Mouse (Mus musculus): ENCODE data around the gene Tmem185b. TPM values are rescaled to one million over a fixed set of nuclear protein-coding genes. Genes with fewer than 3 reads are reported as not detected.

The Tmem185b gene
- total RNA-seq (2014; fragmentation: Nextera tagmentation) (5.7 and 7.7 TPM in 2 replicates), total RNA-seq (2017) (4.8 and 5.4 TPM in 2 replicates)

DNA sequence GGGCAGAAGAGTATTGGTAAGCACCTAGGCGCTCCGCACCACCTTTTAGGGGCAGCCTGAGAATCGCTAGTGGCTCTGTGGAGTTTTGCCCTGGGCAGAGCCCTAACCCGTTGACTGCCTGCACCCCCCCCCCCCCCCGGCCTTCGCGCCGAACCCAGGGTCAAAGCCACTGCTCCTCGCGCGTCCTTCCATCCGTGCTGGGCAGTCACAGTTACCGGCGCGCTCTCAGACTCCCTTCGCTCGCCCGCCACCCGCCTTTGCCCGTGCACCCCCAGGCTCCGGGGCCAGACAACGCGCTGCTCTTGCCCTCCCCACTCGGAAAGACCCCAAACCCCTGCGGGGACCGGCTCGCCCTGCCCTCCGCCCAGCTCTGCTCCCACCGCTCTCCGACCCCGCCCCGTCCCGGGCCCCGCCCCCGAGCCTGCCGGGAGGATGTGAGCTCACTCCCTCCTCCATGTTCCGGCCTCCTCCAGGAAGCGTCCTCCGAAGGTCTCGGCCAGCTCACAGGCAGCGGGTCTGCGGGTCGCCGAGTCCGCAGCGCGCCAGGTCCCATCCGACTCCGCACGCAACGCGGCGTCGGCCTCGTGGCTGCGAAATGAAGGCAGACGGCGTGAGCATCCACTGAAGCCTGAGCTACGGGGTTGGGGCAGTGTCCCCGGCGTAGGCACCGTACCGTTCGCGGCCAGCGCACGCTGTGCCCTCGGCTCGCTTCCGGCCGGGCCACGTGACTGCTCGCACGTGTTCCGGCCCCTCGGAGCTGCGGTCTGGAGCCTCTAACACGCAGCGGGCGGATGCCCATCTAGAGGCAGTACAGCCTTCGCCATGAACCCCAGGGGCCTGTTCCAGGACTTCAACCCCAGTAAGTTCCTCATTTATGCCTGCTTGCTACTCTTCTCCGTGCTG, at the start of gene Tmem185b:
Gene Tmem185b, plus strand, starts transcription at position 472 of the 903 bp plus-strand sequence.
- peak; percentile 86 for ATAC-seq (replicated peaks; ENCODE audit: low FRiP score, low TSS enrichment, poor library complexity, severe bottlenecking)

DNA sequence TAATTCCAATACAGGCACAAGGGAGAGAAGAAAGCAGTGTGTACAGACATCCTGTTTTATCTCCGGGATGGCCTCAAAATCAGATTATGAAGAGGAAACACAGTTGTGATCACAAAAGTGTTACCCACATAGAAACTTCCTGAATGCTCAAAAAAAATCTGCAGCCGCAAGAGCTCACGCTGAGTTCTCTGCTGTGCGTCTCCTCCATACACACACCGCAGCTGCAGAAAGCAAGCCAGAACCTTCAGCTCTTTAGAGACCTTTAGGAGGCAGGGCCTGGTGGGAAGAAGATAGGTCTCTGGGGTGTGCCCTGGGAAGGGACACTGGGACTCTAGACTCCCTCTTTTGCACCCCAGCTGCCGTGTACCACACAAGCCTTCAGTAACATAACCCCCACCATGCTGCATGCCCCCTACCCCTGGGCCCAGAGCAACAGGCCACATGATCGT, 49.0 kb upstream of the Tmem185b start:
- ATAC-seq (replicated peaks; ENCODE audit: low FRiP score, low TSS enrichment, poor library complexity, severe bottlenecking): peak; percentile 53

DNA sequence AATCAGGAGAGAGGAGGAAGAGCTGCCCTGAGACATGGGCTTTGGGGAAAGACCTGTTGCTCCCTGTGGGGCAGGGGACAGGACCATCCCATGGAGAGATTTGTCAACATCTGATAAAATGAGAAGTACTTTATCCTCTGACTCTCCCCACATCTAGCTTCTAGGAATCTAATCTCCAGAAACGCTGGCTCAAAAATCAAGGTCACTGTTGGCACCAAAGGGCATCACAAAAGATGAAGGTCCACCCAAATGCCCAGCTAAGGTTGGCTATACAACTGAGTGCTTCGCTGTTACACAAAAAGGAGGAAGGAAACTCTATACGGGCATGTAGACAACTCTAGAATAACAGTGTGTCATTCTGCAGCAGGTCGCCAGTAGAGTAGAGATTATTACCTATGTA, 46.3 kb upstream of the Tmem185b start:
- no peak for ATAC-seq (replicated peaks; ENCODE audit: low FRiP score, low TSS enrichment, poor library complexity, severe bottlenecking)

DNA sequence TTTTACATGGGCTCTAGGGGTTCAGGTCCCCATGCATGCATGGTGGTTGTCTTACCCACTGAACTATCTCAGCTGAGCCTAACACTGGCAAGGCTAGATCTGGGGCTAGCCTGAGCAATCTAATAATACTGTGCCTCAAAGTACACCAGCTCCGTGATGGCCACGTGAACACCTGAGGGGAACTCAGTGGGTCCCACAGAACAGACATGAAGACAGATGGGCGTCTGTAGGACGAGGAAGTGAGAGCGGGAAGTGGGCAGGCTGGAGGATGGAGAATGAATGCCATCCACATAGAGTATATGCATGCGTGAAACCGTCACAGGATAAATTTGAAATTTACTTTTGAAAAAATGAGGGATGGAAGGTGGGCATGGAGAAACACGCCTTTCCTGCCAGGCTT, 45.3 kb upstream of the Tmem185b start:
- ATAC-seq (replicated peaks; ENCODE audit: low FRiP score, low TSS enrichment, poor library complexity, severe bottlenecking): no peak

GRCm38 (mm10) chr1:119481205-119481932, 44.6 kb upstream of the Tmem185b start:
- no peak for ATAC-seq (replicated peaks; ENCODE audit: low FRiP score, low TSS enrichment, poor library complexity, severe bottlenecking)

DNA sequence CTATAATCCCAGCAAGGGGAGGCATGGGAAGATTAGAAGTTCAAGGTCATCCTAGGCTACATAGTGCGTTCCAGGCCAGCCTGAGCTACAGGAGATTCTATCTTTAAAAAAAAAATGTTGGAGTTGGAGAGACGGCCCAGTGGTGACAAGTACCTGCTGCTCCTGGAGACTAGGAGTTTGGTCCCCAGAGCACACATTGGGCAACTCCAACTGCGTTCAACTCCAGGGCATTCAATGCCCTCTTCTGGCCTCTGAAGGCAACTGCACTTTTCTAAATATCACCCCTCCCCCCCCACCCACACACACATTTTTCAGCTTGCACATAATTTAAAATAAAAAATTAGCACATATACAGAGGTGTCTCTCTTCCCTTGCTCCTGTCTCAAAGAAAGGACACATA, 43.1 kb upstream of the Tmem185b start:
- ATAC-seq (replicated peaks; ENCODE audit: low FRiP score, low TSS enrichment, poor library complexity, severe bottlenecking): no peak

GRCm38 (mm10) chr1:119484457-119484856, 41.5 kb upstream of the Tmem185b start:
- peak; percentile 86 for ATAC-seq (replicated peaks; ENCODE audit: low FRiP score, low TSS enrichment, poor library complexity, severe bottlenecking)

- no peak for ATAC-seq (replicated peaks; ENCODE audit: low FRiP score, low TSS enrichment, poor library complexity, severe bottlenecking)
Observed at GRCm38 (mm10) chr1:119485825-119486224, 40.1 kb upstream of the Tmem185b start.

- ATAC-seq (replicated peaks; ENCODE audit: low FRiP score, low TSS enrichment, poor library complexity, severe bottlenecking): no peak
Observed at GRCm38 (mm10) chr1:119487917-119488590, 37.9 kb upstream of the Tmem185b start.

- no peak for ATAC-seq (replicated peaks; ENCODE audit: low FRiP score, low TSS enrichment, poor library complexity, severe bottlenecking)
Observed at GRCm38 (mm10) chr1:119490765-119491164, 35.2 kb upstream of the Tmem185b start.

GRCm38 (mm10) chr1:119492097-119492496, 33.9 kb upstream of the Tmem185b start:
- peak; percentile 43; the same call in 1 of the 2 replicates for ATAC-seq (replicated peaks; ENCODE audit: low FRiP score, low TSS enrichment, poor library complexity, severe bottlenecking)

GRCm38 (mm10) chr1:119492505-119492904, 33.5 kb upstream of the Tmem185b start:
- no peak for ATAC-seq (replicated peaks; ENCODE audit: low FRiP score, low TSS enrichment, poor library complexity, severe bottlenecking)

- ATAC-seq (replicated peaks; ENCODE audit: low FRiP score, low TSS enrichment, poor library complexity, severe bottlenecking): 0 out of 2 replicates have a peak, but pooled peaks have one; percentile 54
Observed at GRCm38 (mm10) chr1:119494024-119494711, 31.8 kb upstream of the Tmem185b start.

GRCm38 (mm10) chr1:119494712-119495395, 31.1 kb upstream of the Tmem185b start:
- ATAC-seq (replicated peaks; ENCODE audit: low FRiP score, low TSS enrichment, poor library complexity, severe bottlenecking): no peak

DNA sequence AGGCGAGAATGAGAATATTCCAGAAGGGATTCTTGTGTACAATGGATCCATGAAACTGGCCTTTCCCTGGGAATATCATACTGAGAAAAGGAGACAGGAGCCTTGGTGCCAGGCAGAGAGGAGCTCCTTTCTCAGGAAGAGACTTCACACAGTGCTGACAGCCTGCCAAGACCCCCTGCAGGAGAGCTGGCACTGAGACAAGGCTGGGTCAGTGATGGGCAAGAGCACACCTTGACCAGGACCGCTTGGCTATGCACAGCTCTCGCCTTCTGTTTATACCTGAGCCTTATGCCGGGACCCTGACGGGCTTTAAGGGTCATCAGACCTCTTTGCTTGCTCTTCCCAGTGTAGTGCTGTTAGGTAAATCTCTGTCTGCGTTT, 30.6 kb upstream of the Tmem185b start:
- ATAC-seq (replicated peaks; ENCODE audit: low FRiP score, low TSS enrichment, poor library complexity, severe bottlenecking): no peak

GRCm38 (mm10) chr1:119497346-119498004, 28.5 kb upstream of the Tmem185b start:
- ATAC-seq (replicated peaks; ENCODE audit: low FRiP score, low TSS enrichment, poor library complexity, severe bottlenecking): no peak

GRCm38 (mm10) chr1:119498536-119499231, 27.3 kb upstream of the Tmem185b start:
- no peak for ATAC-seq (replicated peaks; ENCODE audit: low FRiP score, low TSS enrichment, poor library complexity, severe bottlenecking)

DNA sequence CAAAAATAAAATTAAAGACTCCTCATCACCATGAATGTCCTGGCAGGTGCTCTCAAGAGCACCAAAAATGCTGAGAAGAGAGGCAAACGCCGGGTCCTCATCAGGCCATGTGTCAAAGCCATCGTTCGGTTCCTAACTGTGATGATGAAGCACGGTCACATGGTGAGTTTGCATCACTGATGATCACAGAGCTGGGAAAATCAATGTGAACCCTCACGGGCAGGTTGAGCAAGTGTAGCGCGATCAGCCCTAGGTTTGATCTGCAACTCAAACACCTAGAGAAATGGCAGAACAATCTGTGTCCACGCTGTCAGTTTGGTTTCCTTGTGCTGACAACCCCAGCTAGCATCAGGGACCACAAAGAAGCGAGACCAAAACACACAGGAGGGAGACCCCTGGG, 26.5 kb upstream of the Tmem185b start:
- no peak for ATAC-seq (replicated peaks; ENCODE audit: low FRiP score, low TSS enrichment, poor library complexity, severe bottlenecking)

Data from megakaryocyte-erythroid progenitor cell, adult 5-6 weeks (primary cell).